Mouse (Mus musculus) induced T-regulatory cell, adult 2 months (primary cell): ENCODE data around the gene Cacna2d2.
A peak's percentile ranks its signal among the peaks of the same experiment; 100 is the strongest.

Experiments used
- DNase-seq: peaks from one replicate; pipeline ENCODE4 v3.0.0-alpha.2; 2012; ENCODE audit warnings: low read depth

Gene Cacna2d2

GRCm38 (mm10) chr9:107399491-107399971, at the start of gene Cacna2d2:
Gene Cacna2d2, plus strand, starts transcription at chr9:107399612.
- no peak for DNase-seq

- no peak for DNase-seq
Measured at GRCm38 (mm10) chr9:107354826-107355225, 44.6 kb upstream of the Cacna2d2 start.

- peak; percentile 87 for DNase-seq
Measured at GRCm38 (mm10) chr9:107355870-107356765, 43.3 kb upstream of the Cacna2d2 start.

GRCm38 (mm10) chr9:107357651-107358050, 41.8 kb upstream of the Cacna2d2 start:
- peak; percentile 87 for DNase-seq

GRCm38 (mm10) chr9:107360989-107361388, 38.4 kb upstream of the Cacna2d2 start:
- no peak for DNase-seq

GRCm38 (mm10) chr9:107366644-107367043, 32.8 kb upstream of the Cacna2d2 start:
- DNase-seq: peak; percentile 76

- DNase-seq: no peak
Measured at GRCm38 (mm10) chr9:107368302-107368701, 31.1 kb upstream of the Cacna2d2 start.

- DNase-seq: no peak
Measured at GRCm38 (mm10) chr9:107369270-107370105, 29.9 kb upstream of the Cacna2d2 start.

GRCm38 (mm10) chr9:107370106-107370463, 29.3 kb upstream of the Cacna2d2 start:
- no peak for DNase-seq

- DNase-seq: no peak
Measured at GRCm38 (mm10) chr9:107372441-107372840, 27.0 kb upstream of the Cacna2d2 start.

- DNase-seq: peak; percentile 65
Measured at GRCm38 (mm10) chr9:107374623-107375022, 24.8 kb upstream of the Cacna2d2 start.

GRCm38 (mm10) chr9:107375451-107375850, 24.0 kb upstream of the Cacna2d2 start:
- DNase-seq: no peak

- no peak for DNase-seq
Measured at GRCm38 (mm10) chr9:107377961-107378512, 21.4 kb upstream of the Cacna2d2 start.

- no peak for DNase-seq
Measured at GRCm38 (mm10) chr9:107381723-107382122, 17.7 kb upstream of the Cacna2d2 start.

GRCm38 (mm10) chr9:107384396-107384795, 15.0 kb upstream of the Cacna2d2 start:
- DNase-seq: no peak

- DNase-seq: peak; percentile 65
Measured at GRCm38 (mm10) chr9:107386722-107387121, 12.7 kb upstream of the Cacna2d2 start.

- DNase-seq: no peak
Measured at GRCm38 (mm10) chr9:107387708-107388107, 11.7 kb upstream of the Cacna2d2 start.

GRCm38 (mm10) chr9:107388263-107388662, 11.1 kb upstream of the Cacna2d2 start:
- no peak for DNase-seq

GRCm38 (mm10) chr9:107396397-107396796, 3.0 kb upstream of the Cacna2d2 start:
- peak; percentile 32 for DNase-seq

- no peak for DNase-seq
Measured at GRCm38 (mm10) chr9:107398968-107399367, 444 bp upstream of the Cacna2d2 start.

- DNase-seq: no peak
Measured at GRCm38 (mm10) chr9:107400060-107400511, 674 bp downstream of the Cacna2d2 start.

GRCm38 (mm10) chr9:107400666-107401285, 1.4 kb downstream of the Cacna2d2 start:
- DNase-seq: no peak
